Mouse (Mus musculus): ENCODE measurements around the gene Kcp.

- no peak for TF ChIP-seq CTCF (conservative IDR thresholded peaks at IDR 0.05; ENCODE audit: insufficient read depth, insufficient read length, low read depth, low read length)
- TF ChIP-seq POLR2A (IDR thresholded peaks at IDR 0.05; ENCODE audit: low read depth, low read length) = no peak
Observed at GRCm38 (mm10) chr6:29500177-29500576, 7.6 kb downstream of the Kcp start.

All from kidney, adult 2 months (tissue).